Mouse (Mus musculus): ENCODE measurements around the gene BC025920.

BC025920 gene

DNA sequence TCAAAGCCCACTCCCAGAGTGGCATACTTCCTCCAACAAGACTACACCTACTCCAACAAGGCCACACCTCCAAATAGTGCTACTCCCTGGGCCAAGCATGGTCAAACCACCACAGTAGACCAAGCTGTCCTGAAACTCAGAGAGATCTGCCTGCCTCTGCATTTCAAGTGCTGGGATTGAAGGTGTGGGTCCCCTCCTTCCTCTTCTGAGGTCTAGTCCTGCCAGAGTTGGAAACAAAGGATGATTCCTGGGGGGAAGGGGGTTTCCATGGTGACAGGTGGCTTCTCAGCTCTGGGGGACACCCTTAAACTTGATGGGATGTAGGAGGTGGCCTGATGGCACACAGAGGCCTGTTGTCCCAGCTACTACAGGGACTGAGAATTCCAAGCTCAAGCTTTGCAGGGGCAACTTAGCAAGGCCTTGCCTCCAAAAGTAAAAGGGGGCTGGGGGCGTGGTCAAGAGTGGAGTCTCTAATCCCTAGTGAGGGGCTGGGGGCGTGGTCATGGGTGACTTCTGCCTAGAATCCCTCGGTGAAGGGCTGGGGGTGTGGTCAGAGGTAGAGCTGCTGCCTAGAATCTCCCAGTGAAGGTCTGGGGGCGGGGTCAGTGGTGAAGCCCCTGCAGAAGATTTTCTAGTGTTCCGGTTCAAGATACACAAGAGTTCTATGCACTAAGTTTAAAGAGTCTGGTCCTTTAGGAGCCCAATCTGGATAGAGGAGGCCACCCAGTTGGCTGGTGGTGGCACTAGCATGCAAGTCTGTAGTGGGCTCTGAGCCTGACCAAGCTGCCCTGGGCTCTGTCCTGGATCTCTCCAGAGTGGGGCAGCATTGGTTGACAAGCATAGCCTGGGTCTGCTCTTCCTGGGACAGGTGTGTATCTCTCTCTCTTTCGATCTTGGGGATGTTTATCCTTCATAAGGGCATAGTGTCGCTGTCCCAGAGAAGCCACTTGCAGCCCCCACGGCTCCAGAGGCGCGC is 31.7 kb upstream of the BC025920 start, which contains the start of gene Tle2:
Gene Tle2 (plus strand): TSS at position 481 of the 976 bp plus-strand sequence.
- peak in 1 of 2 experiments; percentile 68 for DNase-seq

DNA sequence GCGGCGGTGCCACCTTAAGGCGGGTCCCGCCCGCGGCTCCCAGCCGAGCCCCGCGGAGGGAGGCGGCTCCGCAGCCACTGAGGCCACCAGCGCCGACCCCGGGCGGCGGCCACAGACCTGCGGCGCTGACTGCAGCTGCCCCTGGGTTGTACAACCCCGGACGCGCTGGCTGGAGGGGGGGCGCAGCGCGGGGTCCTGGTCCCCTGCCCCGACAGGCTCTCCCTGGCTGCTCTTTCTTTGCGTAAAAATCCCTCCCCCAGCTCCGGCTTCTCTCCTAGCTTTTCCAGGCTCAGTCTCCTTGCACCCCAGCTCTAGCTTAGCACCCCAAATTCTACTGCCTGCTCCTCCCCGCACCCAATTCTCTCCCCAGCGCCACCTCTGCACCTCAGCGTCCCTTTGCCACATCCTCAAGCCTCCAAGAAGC is 30.9 kb upstream of the BC025920 start:
- DNase-seq: peak; percentile 76 to 82

DNA sequence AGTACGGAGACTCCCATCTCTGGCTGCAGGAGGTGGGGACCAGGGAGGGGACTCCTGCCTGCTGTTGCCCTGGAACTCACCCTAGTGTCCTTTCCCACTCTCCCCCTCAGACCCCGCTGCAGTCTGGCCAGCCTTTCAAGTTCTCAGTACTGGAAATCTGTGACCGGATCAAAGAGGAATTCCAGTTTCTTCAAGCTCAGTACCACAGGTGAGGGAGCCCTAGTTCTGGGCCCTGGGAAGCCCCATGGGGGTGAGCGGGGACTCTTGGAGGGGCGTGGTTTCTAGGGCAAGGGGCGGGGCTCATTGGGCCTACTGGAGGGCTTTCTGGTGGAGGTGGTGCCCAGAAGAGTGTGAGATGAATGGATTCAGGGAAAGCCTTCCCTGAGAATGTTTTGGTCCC is 30.4 kb upstream of the BC025920 start:
- DNase-seq: peak; percentile 58 to 70

DNA sequence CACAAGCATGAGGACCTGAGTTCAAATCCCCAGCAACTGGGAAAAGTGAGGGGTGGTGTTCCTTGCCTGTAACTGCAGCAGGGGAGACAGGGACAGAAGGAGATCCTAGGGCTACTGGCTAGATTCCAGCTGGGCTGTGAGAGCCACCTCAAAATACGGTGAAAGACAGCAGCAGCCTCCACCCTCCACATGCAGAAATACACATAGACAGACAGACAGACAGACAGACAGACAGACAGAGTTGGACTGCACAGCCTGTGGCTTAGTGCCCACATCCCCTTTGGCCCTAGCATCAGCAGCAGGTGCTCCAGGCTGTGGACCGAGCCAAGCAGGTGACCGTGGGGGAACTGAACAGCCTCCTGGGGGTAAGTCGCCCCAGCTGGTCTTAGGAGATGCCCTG is 26.1 kb upstream of the BC025920 start:
- peak; percentile 63 to 65 for DNase-seq

DNA sequence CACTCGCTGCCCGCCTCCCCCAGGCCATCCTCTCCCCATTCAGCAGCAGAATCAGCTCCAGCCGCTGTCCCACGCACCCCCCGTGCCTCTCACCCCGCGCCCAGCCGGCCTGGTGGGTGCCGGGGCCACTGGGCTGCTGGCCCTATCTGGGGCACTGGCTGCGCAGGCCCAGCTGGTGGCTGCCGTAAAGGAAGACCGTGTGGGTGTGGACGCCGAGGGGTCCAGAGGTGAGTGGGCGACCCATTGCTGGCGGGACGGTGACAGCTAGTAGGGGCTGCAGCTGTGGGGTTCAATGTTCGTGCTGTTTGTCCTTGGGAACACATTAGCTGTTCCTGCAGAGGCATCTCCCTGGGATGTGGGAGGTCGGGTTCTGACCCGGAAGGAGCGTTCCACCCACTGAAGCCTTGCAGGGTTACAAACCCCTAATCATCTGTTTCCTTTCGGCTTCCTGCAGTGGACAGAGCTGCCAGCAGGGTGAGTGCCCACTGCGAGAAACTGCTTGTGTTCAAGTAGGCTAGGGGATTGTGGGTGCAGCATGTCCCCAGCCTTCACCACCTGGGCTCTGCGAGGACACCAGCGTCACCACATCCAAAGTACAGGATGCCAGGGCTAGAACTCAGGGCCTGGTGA is 25.5 kb upstream of the BC025920 start:
- peak in 1 of 2 experiments; percentile 33 for DNase-seq

DNA sequence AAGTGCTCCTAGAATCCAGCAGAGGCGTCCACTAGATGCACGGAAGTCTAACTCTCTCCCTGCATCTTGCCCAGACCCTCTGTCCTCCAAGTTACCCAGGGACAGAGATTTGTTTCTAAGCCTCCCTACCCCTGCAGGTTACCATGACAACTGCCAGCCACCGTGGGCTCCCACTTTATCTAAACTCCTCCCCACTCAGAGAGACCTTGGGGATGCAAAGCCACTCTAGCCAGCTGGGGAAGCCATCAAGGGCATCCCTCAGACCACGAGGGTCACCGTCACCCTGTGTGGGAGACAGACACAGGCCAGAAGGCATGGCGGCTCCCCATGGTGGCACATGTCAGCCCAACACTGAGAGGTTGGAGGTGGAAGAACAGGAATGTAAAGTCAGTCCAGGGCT is 22.7 kb upstream of the BC025920 start:
- DNase-seq: no peak

DNA sequence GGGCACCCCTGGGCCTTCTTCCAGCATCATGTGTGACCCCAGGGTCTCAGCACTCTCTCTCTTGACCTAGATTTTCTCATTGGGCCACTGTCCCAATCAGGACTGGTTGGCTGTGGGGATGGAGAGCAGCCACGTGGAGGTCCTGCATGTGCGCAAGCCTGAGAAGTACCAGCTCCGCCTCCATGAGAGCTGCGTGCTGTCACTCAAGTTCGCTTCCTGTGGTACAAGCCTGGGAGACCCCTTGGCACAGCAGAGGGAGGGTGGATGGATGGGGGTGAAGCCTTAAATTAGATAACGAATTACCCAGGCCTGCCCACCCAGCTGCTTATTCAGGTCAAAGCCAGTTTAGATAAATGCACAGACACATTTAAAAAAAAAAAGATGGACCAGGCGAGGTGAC is 17.3 kb upstream of the BC025920 start:
- no peak for DNase-seq

DNA sequence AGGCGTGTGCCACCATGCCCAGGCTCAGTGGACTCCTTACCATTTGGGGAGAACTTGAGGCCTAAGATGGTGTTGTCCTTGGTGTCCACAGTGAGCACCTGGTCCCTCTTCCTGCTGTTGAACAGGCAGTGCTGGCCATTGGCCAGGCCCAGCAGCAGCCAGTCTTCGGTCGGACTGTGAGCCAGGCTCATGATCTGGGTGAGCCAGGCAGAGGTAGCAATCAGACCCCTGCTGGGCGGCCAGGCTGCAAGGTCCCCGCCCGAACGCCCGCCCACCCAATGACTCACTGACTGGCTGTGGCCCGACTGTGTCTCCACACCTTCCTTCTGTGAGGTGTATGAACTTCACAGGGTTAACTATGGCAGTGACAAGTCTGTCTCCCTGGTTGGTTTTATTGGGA is 14.2 kb upstream of the BC025920 start:
- DNase-seq: peak; percentile 34 to 66

DNA sequence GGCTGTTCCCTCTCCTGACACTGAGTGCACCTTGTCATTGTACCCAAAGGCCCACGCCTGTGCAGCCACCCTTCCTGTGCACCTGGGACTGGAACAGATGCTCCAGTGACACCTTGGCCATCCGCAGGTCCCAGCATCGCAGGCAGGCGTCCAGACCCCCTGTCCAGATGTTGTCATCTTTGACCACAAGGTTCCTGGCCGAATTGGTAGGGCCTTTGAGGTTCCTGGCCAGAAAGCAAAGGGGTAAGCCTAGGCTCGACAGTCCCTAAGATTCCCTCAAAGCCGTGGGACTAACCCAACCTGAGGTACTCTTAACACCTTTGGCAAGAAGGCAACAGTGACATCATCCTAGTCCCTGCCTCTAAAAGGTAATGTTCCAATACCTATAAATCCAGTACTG is 13.4 kb upstream of the BC025920 start:
- peak in 1 of 2 experiments; percentile 23 for DNase-seq

DNA sequence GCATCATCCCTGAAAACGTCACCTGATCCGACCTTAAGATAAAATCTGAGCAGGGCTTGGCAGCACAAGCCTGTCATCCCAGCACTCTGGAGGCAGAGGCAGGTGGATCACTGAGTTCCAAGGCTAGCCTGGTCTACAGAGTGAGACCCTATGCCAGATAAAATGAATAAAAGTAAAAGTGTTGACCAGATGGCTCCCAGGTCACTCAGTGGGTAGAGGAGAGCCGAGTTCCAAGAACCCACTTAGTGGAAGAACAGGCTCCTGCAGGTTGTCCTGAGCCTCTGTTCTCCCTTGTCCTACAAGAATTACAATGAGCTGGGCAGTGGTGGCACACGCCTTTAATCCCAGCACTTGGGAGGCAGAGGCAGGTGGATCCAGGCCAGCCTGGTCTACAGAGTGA is 12.8 kb upstream of the BC025920 start:
- peak in 1 of 2 experiments; percentile 23 for DNase-seq

DNA sequence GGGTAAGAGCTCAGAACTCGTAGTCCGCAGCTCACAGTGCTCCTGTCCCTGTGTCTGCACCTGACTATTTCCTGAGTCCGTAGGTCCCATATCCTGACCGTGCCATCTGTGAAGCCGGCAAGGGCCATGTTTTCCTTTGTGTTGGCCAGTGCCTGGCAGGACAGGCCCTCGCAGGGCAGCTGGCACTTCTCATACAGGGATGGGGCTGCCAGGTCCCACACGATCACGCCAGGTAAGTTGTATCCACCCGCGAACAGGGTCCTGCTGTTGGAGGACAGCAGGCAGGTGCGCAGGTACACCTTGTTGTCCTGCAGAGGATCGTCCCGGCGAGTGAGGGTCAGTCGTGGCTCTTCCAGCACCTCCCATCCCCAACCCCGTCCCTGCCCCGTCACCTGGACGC is 12.1 kb upstream of the BC025920 start:
- peak; percentile 74 to 75 for DNase-seq

DNA sequence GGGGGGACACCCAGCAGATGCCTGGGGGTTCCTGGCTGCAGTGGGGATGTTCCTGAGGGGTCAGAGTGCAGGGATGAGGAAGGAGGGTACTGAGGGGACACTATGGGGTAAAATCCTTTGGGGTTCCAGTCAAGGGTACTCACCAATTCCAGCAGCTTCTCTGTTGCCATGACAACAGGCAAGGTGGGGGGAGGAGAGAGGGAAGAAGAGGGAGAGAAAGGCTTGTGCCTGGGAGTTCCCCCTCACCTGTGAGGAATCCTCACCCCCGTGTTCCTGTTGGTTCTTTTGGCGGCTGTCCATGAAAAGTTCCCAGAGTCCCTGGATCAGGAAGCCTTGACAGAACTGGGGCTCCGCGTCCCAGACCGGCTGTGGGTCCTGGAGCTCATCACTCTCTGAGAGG is 10.5 kb upstream of the BC025920 start:
- DNase-seq: peak in 1 of 2 experiments; percentile 23

DNA sequence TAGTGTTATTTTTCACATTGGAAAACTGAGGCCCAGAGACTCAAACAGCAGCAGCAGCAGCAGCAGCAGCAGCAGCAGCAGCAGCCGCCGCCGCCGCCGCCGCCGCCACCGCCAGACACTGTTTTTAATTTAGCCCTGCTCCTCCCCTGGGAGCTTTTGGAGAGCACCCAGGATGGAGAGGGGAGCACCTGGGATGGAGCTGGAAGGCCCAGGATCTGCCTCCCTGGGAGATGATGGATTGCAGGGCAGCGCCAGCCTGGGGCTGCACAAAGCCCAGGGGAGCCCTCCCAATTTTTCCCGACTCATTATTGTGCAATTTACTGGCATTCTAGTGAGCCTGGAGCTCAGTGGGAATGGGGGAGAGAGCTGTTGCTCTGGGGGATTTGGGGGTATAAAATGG is 9.5 kb upstream of the BC025920 start:
- no peak for DNase-seq

DNA sequence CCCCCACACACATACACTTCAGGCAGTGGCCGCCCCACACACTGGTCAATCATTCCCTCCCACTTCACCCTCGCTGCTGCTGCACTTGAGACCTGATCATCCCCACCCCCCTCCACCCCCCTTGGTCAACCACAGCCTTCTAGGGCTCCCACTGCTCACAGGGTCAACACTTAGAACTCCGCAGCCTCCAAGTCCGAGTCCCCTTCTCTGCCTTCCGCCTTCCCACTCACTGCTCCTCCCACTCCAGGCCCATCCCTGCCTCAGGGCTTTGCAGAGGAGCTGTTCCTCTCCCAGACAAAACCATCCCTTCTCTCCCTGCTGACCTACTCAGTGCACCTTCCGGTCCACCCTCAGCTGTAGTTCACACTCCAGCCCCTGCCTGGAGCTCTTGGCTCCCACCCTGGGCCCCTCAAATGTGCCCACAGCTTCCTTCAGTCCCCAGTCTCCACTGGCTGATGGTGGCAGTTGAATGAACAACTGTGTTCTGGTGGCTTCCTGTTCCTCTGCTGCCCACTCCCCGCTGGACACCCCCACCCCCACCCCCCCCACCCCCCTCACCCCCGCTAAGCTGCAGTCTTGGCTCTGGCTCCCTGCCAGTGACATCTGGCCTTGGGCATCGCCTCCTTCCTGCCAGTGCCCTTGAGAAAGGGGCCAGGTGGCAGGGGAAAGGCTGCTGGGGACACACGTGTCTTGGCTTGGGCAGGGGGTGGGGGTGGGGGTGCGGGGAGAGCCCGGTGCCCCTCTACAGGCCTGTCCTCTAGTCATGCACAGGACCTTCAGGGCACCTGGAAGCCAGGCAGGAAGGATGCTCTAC is 8.7 kb upstream of the BC025920 start:
- peak in 1 of 2 experiments; percentile 50 for DNase-seq

DNA sequence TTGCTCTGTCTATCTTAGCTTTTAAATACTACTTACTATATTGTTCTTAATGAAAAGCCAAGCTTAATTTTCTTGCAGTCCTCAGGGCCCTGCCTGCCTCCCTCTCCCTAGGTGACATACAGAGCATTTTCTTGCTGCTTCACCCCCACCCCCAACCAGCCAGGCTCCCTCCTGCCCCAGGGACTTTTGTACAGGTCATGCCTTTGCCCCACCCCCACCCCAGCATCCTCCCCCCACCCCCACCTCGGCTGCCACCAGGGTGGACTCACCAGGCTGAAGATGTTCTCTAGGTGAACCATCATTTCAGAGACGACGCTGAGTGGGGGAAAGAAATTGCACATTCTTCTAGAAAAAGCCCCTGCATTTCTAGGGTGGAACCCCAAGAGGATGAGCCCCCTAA is 7.7 kb upstream of the BC025920 start:
- no peak for DNase-seq

DNA sequence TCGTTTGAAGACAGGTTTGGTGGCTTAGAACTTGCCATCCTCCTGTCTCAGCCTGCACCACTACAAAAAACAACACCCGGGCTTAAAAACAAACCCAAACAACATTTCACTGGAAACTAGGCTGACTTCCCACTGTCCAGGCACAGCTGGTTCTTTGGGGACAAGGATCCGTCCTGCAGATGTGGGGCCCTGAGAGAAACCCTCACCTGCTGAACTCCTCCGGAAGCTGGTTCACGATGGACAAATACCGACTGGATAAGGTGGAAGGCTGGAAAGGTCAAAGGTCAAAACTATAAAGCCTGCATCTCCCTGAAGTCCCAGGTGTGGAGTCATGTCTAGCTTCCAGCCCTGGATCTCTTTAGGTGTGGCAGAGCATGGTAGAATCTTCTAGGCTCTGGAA is 7.2 kb upstream of the BC025920 start:
- no peak for DNase-seq

DNA sequence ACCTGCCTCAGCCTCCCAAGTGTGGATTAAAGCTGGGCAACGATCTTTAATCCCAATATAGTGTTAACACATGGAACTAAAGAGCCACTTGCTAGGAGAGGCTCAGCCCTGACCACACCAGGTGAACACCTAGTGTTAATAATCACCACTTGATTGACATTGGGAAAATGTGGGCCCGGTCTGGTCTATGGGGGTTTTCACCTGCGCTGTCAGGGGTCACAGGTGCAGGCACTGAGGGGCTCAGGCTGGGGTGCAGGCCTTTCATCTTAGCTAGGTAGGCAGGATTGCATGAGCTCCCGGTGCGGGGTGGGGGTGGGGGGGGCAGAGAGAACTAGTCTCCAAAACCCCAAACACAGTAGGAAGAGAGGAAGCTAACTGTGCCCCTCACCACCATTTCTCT is 6.4 kb upstream of the BC025920 start:
- no peak for DNase-seq

DNA sequence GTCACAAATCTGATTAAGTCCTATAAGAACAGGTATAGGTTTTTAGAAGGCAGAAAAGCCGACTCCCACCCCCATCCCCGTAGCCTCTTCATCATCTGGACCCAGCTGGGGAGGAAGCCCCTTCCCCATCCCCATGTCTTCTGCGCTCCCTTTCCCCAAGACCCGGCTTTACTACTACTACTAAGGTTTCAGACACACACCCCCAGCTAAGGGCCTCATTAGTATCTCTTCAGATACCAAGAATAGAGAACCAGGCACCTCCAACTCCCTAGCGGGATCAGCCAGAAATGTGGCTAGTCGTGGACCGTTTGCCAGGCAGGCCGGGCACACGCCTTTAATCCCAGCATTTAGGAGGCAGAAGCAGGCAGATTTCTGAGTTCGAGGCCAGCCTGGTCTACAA is 6.0 kb upstream of the BC025920 start:
- no peak for DNase-seq

DNA sequence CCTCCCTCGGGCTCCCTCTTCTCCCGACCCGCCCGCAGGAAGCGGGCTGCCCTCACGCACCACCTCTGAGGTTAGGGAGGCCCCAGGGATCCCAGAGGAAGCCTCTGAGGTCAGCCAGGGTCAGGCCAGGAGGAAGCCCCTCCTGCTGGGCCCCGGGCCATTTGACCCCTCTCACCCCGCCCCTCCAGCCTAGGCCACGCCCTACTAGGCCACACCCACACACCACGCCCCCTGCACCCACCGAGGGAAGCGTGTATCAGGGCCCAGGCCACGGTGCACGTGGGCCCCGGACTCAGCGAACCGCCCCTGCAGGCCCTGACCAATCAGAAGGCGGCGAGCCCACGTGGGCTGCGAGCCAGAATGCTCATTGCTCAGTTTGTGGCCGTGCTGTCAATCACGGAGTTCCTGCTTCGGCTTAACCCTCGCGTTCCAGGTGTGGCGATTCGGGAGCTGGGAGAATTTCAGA is 5.3 kb upstream of the BC025920 start, which contains the start of gene Tle6:
Gene Tle6 (minus strand): TSS at position 336 of the 466 bp plus-strand sequence.
- DNase-seq: peak; percentile 97 to 98

DNA sequence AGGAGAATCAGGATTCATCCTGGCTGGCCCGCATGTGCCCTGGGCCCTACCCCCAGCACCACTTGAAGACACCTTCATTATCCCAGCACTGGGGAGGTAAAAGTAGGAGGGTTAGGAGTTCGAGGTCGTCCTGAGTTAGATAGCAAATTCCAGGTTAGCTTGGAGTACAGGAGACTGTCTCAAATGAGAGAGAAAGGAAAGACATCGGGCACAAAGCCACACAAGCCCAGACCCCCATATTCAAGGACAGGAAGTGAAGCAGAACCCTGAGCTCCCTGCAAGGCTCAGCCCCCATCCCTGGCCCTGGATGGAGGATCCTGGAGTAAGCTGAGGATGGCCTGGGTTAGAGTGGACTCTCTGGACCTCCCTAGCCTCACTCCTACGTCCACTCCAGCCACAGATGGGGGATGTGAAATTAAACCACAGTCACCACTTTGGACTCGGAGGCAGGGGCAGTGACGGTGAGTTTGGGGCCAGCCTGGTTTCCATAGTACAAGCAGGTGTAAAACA is 4.6 kb upstream of the BC025920 start:
- DNase-seq: peak in 1 of 2 experiments; percentile 25

DNA sequence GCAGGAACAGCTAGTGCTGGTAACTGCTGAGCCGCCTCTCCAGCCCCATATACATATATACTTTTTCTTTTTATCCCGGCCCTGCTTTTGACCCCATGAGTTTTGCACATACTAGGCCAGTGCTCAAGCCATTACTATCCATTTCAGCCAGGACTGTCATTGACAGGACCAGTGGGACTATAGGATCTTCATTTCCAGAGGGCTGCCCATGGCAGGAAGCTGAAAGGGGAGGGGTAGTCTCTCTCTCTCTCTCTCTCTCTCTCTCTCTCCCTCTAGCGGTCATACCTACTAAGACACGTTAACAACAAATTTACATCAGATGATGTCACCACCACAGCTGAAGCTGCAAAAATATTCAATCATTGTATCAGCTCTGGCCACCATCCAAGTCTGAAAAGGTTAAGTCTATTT is 3.3 kb upstream of the BC025920 start:
- peak; percentile 57 to 73 for DNase-seq
